Mouse (Mus musculus) ES-E14 (cell line): Measurements from ENCODE around the gene Dnajc14. TPM values are rescaled to one million over a fixed set of nuclear protein-coding genes. Genes with fewer than 3 reads are reported as not detected.

Experiments
- DNase-seq: peaks from one replicate; pipeline ENCODE4 v3.0.0-alpha.2; 2013; ENCODE audit warnings: low read depth, low spot score
- H3K27ac ChIP-seq: 2 replicates; pipeline ENCODE4 v1.5.1; 2012; ENCODE audit warnings: low read depth, mild to moderate bottlenecking, low read length, moderate library complexity, mixed read lengths; ENCODE audit not compliant: poor library complexity, insufficient read depth, severe bottlenecking
- H3K36me3 ChIP-seq: 2 replicates; pipeline ENCODE4 v1.6.1; 2012; ENCODE audit warnings: mild to moderate bottlenecking, low read length, moderate library complexity, mixed read lengths; ENCODE audit not compliant: control insufficient read depth, poor library complexity, insufficient read depth, severe bottlenecking
- H3K4me1 ChIP-seq, 2 experiments: fragments of 150-350 bp in 1 of 2; sonication (generic) in 1 of 2; 2 replicates each; pipeline ENCODE4 v1.6.1; 2012; ENCODE audit warnings: low read length in 2 of 2, mild to moderate bottlenecking in 1 of 2, mixed read lengths in 1 of 2; ENCODE audit not compliant: control insufficient read depth in 2 of 2, insufficient read depth in 2 of 2, poor library complexity in 1 of 2
- H3K4me3 ChIP-seq, 2 experiments: fragments of 150-350 bp in 1 of 2; sonication (generic) in 1 of 2; 2 replicates each; pipeline ENCODE4 v1.5.1; 2012; ENCODE audit warnings: low read length in 2 of 2, low read depth in 1 of 2, mild to moderate bottlenecking in 1 of 2, mixed read lengths in 1 of 2; ENCODE audit not compliant: insufficient read depth in 1 of 2, poor library complexity in 1 of 2, severe bottlenecking in 1 of 2
- H3K9ac ChIP-seq: 2 replicates; pipeline ENCODE4 v1.6.1; 2012; ENCODE audit warnings: low read depth, mild to moderate bottlenecking, low read length, mixed read lengths; ENCODE audit not compliant: poor library complexity, insufficient read depth, severe bottlenecking
- H3K9me3 ChIP-seq: fragments of 150-350 bp; sonication (generic); 2 replicates; pipeline ENCODE4 v1.6.1; 2012; ENCODE audit warnings: low read depth, mild to moderate bottlenecking, low read length; ENCODE audit not compliant: control insufficient read depth, insufficient read depth
- CHD2 ChIP-seq: IDR thresholded peaks from 2 replicates; pipeline ENCODE4 v1.6.1; 2014; ENCODE audit warnings: mild to moderate bottlenecking, low read depth, low read length, inconsistent platforms
- HCFC1 ChIP-seq: IDR thresholded peaks from 2 replicates; pipeline ENCODE4 v1.6.1; 2012; ENCODE audit warnings: low read length, inconsistent platforms, borderline replicate concordance; ENCODE audit not compliant: insufficient read depth
- MAFK ChIP-seq: IDR thresholded peaks from 2 replicates; pipeline ENCODE4 v1.6.1; 2014; ENCODE audit warnings: mild to moderate bottlenecking, low read depth, low read length, inconsistent platforms; ENCODE audit not compliant: insufficient read depth
- ZC3H11A ChIP-seq: IDR thresholded peaks from 2 replicates; pipeline ENCODE4 v1.6.1; 2012; ENCODE audit warnings: low read depth, mild to moderate bottlenecking, inconsistent platforms, low read length, borderline replicate concordance
- ZNF384 ChIP-seq: IDR thresholded peaks from 2 replicates; pipeline ENCODE4 v1.6.1; 2012; ENCODE audit warnings: low read depth, low read length, inconsistent platforms
- in situ Hi-C, 2 experiments: fragments of 600-800 bp; cut with MboI; formaldehyde crosslinking; loops; one replicate each; pipeline ENCODE4 v1.15.1; 2025; ENCODE audit warnings: low sequenced_read_pairs in 2 of 2, inconsistent platforms in 1 of 2; ENCODE audit not compliant: unreplicated experiment in 2 of 2
- total RNA-seq: library from RNA; depleted of rRNA; stranded (reverse); fragments of 300-350 nt; gene quantifications from 2 replicates; pipeline ENCODE4 v1.2.3, GENCODE M21; 2012

Dnajc14 gene
- total RNA-seq, 1 experiment: 53.0 TPM

DNA sequence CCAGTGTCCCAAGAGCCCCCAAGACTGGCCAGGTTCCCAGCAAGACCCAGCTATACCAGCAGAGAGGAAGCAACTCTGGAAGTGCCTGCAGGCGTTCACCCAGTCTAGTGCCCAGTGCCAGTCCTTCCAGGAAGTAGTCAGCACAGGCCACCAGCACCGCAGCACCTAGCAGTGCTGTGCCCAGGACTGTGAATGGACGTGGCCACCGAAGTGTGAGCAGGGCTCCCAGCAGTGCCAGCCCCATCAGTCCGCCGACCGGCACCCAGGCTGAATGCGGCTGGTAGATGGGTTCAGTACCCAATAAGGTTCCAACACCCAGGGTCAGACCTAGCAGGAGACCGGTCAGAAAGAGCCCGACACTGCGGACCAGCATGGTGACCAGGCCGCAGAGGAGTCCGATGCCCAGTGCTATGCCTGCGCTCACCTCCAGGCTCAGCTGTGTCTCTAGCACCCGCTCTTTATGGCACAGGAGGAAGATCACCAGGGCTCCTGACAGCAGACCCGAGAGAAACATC lies 1.8 kb upstream of the Dnajc14 start:
- H3K27ac ChIP-seq: no peak overlapping the region; the same call in 1 of the 2 replicates
- in situ Hi-C loops: no loop called here
- no peaks in the 10 kb centered on the region for H3K9me3 ChIP-seq
- DNase-seq: no peak
- peak overlapping the region; percentile 7; the same call in 1 of the 2 replicates for H3K9ac ChIP-seq
- peak overlapping the region in 1 of 2 experiments; percentile 31; a peak in 2 of 4 replicates for H3K4me3 ChIP-seq
- peaks cover 2% of the 10 kb centered on the region; the same call in 1 of the 2 replicates for H3K36me3 ChIP-seq
- TF ChIP-seq ZNF384 (no peak), ZC3H11A (no peak), HCFC1 (no peak), MAFK (no peak)
- H3K4me1 ChIP-seq: peaks cover 0 to 12% of the 10 kb centered on the region in 2 experiments; a peak in 3 of 4 replicates

DNA sequence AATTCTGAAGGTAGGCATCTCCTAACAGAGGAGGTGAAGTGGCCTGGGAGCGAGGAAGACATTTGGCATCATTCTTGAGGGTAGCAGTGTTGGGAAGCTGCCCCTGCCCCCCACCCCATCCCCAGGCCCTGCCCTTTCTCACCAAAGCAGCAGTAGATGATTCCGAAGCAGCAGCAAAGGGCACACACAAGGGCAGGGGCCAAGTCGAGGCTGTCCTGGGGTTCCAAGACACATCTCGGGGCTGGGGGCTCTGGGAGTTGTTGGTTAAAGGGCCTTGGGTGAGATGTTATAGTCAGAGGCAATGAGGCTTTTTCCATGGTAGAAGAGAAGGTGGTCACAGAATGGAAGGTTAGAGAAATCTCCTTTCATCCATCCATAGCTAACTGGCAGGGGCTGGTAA lies 906 bp upstream of the Dnajc14 start:
- no peak overlapping the region for H3K9ac ChIP-seq
- H3K36me3 ChIP-seq: peaks cover 2% of the 10 kb centered on the region; the same call in 1 of the 2 replicates
- in situ Hi-C loops: no loop called here
- H3K4me3 ChIP-seq: peak overlapping the region in 1 of 2 experiments; percentile 90; a peak in 1 of 4 replicates
- no peaks in the 10 kb centered on the region for H3K9me3 ChIP-seq
- DNase-seq: no peak
- peaks cover 0 to 12% of the 10 kb centered on the region in 2 experiments; a peak in 3 of 4 replicates for H3K4me1 ChIP-seq
- H3K27ac ChIP-seq: no peak overlapping the region
- no peak for TF ChIP-seq ZNF384
- TF ChIP-seq MAFK: no peak
- TF ChIP-seq CHD2: no peak
- no peak for TF ChIP-seq ZC3H11A
- no peak for TF ChIP-seq HCFC1

DNA sequence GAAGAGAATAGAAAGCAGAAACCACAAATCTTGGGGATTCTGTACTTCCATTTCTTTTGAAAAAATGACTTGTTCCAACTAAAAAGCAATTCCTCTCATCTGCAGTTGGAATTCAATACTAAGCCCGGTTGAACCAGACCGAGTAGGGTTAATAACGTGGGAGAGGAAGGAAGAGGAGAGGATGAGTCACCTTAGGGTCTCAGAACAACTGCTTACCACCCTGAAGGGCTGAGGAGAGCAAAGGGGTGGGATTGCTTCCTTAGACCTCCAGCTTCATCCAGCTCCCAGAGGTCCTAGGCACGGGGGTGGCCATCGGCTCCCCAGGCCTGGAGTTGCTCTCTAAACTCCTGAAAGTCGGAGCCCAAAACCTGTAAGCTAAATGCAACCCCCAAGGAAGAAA lies 501 bp upstream of the Dnajc14 start:
- in situ Hi-C loops: no loop called here
- H3K4me1 ChIP-seq: peaks cover 0 to 13% of the 10 kb centered on the region in 2 experiments; a peak in 3 of 4 replicates
- peak overlapping the region; percentile 60; the same call in 1 of the 2 replicates for H3K9ac ChIP-seq
- no peaks in the 10 kb centered on the region for H3K9me3 ChIP-seq
- no peak for DNase-seq
- TF ChIP-seq HCFC1 (no peak), ZC3H11A (no peak)
- H3K36me3 ChIP-seq: peaks cover 3% of the 10 kb centered on the region; the same call in 1 of the 2 replicates
- H3K4me3 ChIP-seq: peak overlapping the region; percentile 90 to 99
- H3K27ac ChIP-seq: no peak overlapping the region

DNA sequence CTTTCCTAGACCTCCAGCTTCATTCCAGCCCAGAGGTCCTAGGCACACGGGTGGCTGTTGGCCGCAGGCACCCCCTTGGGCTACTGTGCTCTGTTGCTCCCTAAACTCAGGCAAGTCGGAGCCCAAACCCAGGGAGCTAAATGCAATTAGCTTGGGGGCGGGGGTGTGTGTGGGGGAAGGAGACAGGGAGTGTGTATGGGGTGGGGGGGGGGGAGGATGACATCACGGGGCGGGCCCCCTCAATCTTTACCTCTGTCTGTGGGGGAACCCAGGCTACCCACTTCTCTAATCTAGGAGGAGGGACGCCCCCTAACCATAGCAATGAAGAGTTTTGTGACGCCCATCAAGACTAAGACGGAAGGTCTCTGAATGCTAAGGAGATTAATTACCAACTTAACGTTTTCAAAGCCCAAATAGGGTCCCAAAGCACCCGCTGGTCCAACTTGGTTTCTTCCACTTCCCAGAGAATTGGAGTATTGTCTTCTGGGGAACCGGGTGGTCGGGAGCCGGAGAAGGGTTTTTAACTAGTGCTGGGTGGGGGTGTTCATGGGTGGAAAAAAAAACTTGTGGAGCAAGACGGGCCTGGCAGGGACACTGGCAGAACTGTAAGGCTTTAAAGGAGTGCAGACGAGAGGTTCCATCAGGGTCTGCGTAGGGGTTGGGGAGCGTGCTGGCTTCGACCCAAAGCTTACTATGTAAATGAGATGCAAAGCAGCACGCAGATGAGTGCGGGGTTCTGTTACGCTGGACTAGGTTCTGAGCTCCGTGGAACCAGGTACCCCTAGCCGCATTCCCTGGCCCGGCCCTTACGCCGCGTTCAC lies 619 bp downstream of the Dnajc14 start, which contains the start of gene Tmem198b:
Gene Tmem198b (minus strand): TSS at position 100 of the 821 bp plus-strand sequence.
- Histone ChIP-seq H3K9me3 (no peaks in the 10 kb centered on the region), H3K4me3 (peak within 1 kb of the TSS; percentile 90 to 99), H3K27ac (peak within 1 kb of the TSS; percentile 83), H3K4me1 (peaks cover 0 to 14% of the 10 kb centered on the region in 2 experiments; a peak in 3 of 4 replicates), H3K36me3 (peaks cover 7% of the 10 kb centered on the region), H3K9ac (peak within 1 kb of the TSS; percentile 94)
- peak; percentile 51 for DNase-seq
- in situ Hi-C loops: no loop called here
- TF ChIP-seq CHD2 (no peak), HCFC1 (no peak), MAFK (no peak), ZNF384 (no peak), ZC3H11A (no peak)
